Mouse (Mus musculus) lung, postnatal 0 days (tissue): ENCODE results near the gene Rsph1. TPM values are rescaled to one million over a fixed set of nuclear protein-coding genes. Genes with fewer than 3 reads are reported as not detected.

Experiments used
- ATAC-seq: fragments of 200-750 bp; cut with Nextera tagmentation; 2 replicates; pipeline ENCODE4 v1.8.0; 2017; ENCODE audit warnings: moderate library complexity
- DNase-seq: peaks from one replicate; pipeline ENCODE4 v3.0.0-alpha.2; 2016; ENCODE audit warnings: low spot score
- H3K27ac ChIP-seq: fragments of 300-500 bp; sonication (generic); 2 replicates; pipeline ENCODE4 v1.5.1; 2014; ENCODE audit warnings: antibody characterized with exemption, mild to moderate bottlenecking, low read length, mixed read lengths
- H3K27me3 ChIP-seq: fragments of 300-500 bp; sonication (generic); replicated peaks from 2 replicates; pipeline ENCODE4 v1.6.1; 2014; ENCODE audit warnings: low read length, mixed read lengths; ENCODE audit not compliant: insufficient read depth
- H3K36me3 ChIP-seq: fragments of 300-500 bp; sonication (generic); 2 replicates; pipeline ENCODE4 v1.6.1; 2014; ENCODE audit warnings: low read length, mixed read lengths; ENCODE audit not compliant: insufficient read depth
- H3K4me1 ChIP-seq: fragments of 300-500 bp; sonication (generic); 2 replicates; pipeline ENCODE4 v1.6.1; 2014; ENCODE audit warnings: antibody characterized with exemption, low read depth, low read length, mixed read lengths; ENCODE audit not compliant: insufficient read depth
- H3K4me2 ChIP-seq: fragments of 300-500 bp; sonication (generic); replicated peaks from 2 replicates; pipeline ENCODE4 v1.6.1; 2014; ENCODE audit warnings: low read depth, mild to moderate bottlenecking, low read length, moderate library complexity, mixed read lengths
- H3K4me3 ChIP-seq: fragments of 300-500 bp; sonication (generic); 2 replicates; pipeline ENCODE4 v1.5.1; 2014; ENCODE audit warnings: low read depth, low read length
- H3K9ac ChIP-seq: fragments of 300-500 bp; sonication (generic); replicated peaks from 2 replicates; pipeline ENCODE4 v1.6.1; 2014; ENCODE audit warnings: low read depth, mild to moderate bottlenecking
- H3K9me3 ChIP-seq: fragments of 300-500 bp; sonication (generic); 2 replicates; pipeline ENCODE4 v1.6.1; 2016; ENCODE audit warnings: low read length, mixed read lengths
- CTCF ChIP-seq: IDR thresholded peaks from 2 replicates; pipeline ENCODE4 v1.5.1; 2016; ENCODE audit warnings: antibody characterized with exemption, mild to moderate bottlenecking
- EP300 ChIP-seq: IDR thresholded peaks from 2 replicates; pipeline ENCODE4 v1.6.1; 2016; ENCODE audit warnings: antibody characterized with exemption, mild to moderate bottlenecking, control low read depth
- WGBS: fragments of 180-500 bp; shearing (Covaris S2); extraction: QIAGEN DNeasy Blood & Tissue Kit; methylation state at CpG from one replicate; pipeline ENCODE4 v1.1.7; 2014; 5-methylcytosine and 5-hydroxymethylcytosine counted together
- polyA plus RNA-seq: library from polyadenylated mRNA; unstranded; fragments of >200 nt; fragmentation: Nextera tagmentation; extraction: Ambion mirVana; gene quantifications from 2 replicates; pipeline ENCODE4 v1.2.1, GENCODE M21; 2015

Gene Rsph1
- polyA plus RNA-seq, 1 experiment from 2014 or later, result 21.4 TPM

DNA sequence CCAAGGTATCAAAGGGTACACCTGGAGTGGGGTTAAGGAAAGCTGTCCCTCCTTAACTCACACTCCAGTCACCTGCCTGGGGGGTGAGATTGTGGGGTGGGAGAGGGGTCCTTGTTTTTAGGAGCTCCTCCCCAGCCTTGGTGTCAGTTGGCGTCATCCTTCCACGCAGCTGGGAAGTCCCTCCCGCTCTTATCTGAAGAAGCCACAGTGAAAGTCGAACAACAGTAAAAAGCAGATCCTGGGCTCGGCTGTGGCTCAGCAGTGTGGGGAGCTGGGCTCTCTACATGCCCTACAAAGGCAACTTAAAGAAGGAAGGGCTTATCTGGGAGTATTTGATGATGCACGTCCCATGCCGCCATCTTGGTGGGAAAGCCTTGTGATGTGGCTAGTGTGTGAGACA, 66.9 kb downstream of the Rsph1 start:
- no peak for DNase-seq
- ATAC-seq, result no peak
- Histone ChIP-seq H3K36me3 (no peaks in the 10 kb centered on the region), H3K9me3 (no peaks in the 10 kb centered on the region), H3K4me3 (no peak overlapping the region), H3K27ac (no peak overlapping the region), H3K27me3 (no peaks in the 10 kb centered on the region), H3K4me1 (no peaks in the 10 kb centered on the region), H3K4me2 (no peak overlapping the region), H3K9ac (no peak overlapping the region)
- no peak for TF ChIP-seq CTCF
- no peak for TF ChIP-seq EP300
- WGBS, result 74% methylated on average over 7 of the region's 7 CpGs

DNA sequence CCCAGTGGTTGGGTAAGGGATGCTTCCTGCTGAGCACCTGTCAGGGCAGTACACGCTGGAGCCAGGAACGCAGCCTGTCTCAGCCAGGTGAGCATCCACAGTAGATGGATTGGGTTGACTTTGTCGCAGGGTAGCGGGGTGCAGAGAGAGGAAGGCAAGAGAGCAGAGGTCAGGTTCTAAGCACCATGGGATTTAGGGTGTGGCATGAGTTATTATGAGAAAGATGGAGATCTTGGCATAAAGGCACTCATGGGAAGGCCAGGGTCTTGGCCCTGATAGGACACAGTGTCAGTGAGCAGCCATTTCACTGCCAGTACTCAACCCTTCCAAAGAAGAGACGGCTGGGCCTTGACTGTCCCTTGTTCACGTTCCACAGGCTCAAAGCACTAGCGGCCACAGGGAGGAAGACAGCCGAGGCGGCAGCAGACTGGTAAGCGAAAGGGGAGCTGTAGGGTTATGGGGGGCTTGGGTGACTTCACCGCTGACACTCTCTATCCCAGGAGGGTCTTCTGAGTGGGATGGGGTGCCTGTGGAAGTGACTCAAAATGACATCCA, 67.7 kb downstream of the Rsph1 start:
- ATAC-seq (no peak), DNase-seq (no peak)
- Histone ChIP-seq H3K4me1 (no peaks in the 10 kb centered on the region), H3K27ac (no peak overlapping the region), H3K9ac (no peak overlapping the region), H3K27me3 (no peaks in the 10 kb centered on the region), H3K4me2 (no peak overlapping the region), H3K36me3 (no peaks in the 10 kb centered on the region), H3K4me3 (no peak overlapping the region), H3K9me3 (no peaks in the 10 kb centered on the region)
- WGBS, result 92% methylated on average over 11 of the region's 11 CpGs
- TF ChIP-seq EP300 (no peak), CTCF (no peak)

GRCm38 (mm10) chr17:31208654-31209053, 68.5 kb downstream of the Rsph1 start:
- 81% methylated on average over 8 of the region's 8 CpGs for WGBS

GRCm38 (mm10) chr17:31207771-31208334, 69.3 kb downstream of the Rsph1 start, which contains the start of gene Ubash3a:
Gene Ubash3a (plus strand): TSS chr17:31207873.
- no peaks in the 10 kb centered on the region for H3K36me3 ChIP-seq
- no peaks in the 10 kb centered on the region for H3K27me3 ChIP-seq
- H3K9ac ChIP-seq, result no peak within 1 kb of the TSS
- no peaks in the 10 kb centered on the region for H3K4me1 ChIP-seq
- no peak for DNase-seq
- no peak within 1 kb of the TSS for H3K4me2 ChIP-seq
- 46% methylated on average over 12 of the region's 12 CpGs for WGBS
- H3K4me3 ChIP-seq, result no peak within 1 kb of the TSS
- TF ChIP-seq EP300 (no peak), CTCF (no peak)
- H3K9me3 ChIP-seq, result no peaks in the 10 kb centered on the region
- ATAC-seq, result no peak
- no peak within 1 kb of the TSS for H3K27ac ChIP-seq

More at GRCm38 (mm10) chr17:31208654-31209053, 68.5 kb downstream of the Rsph1 start:
- H3K36me3 ChIP-seq, result no peaks in the 10 kb centered on the region
- H3K4me1 ChIP-seq, result no peaks in the 10 kb centered on the region
- no peak overlapping the region for H3K4me2 ChIP-seq
- H3K27me3 ChIP-seq, result no peaks in the 10 kb centered on the region
- H3K4me3 ChIP-seq, result no peak overlapping the region
- DNase-seq, result no peak
- no peak overlapping the region for H3K27ac ChIP-seq
- ATAC-seq, result no peak
- no peaks in the 10 kb centered on the region for H3K9me3 ChIP-seq
- H3K9ac ChIP-seq, result no peak overlapping the region
- TF ChIP-seq EP300 (no peak), CTCF (no peak)

Other genes starting within 250 kb of the Rsph1 start
- 26.9 and 35.3 TPM in 2 replicates for gene Abcg1, start 219.7 kb downstream of the Rsph1 start, polyA plus RNA-seq
- gene Tff3, start 147.7 kb downstream of the Rsph1 start, polyA plus RNA-seq, result not detected in 2 replicates
- 0.21 and 0.68 TPM in 2 replicates for gene Tff2, start 133.1 kb downstream of the Rsph1 start, polyA plus RNA-seq
- not detected in 2 replicates for gene Tff1, start 112.1 kb downstream of the Rsph1 start, polyA plus RNA-seq
- not detected in 2 replicates for gene Tmprss3, start 78.4 kb downstream of the Rsph1 start, polyA plus RNA-seq
- gene Ubash3a, start 69.5 kb downstream of the Rsph1 start, polyA plus RNA-seq, result 0.11 and 0.38 TPM in 2 replicates
- 25.2 and 33.9 TPM in 2 replicates for gene Slc37a1, start 9.4 kb upstream of the Rsph1 start, polyA plus RNA-seq
- gene Pde9a, start 108.8 kb upstream of the Rsph1 start, polyA plus RNA-seq, result 44.1 and 44.2 TPM in 2 replicates
- gene Wdr4, start 242.6 kb upstream of the Rsph1 start, polyA plus RNA-seq, result 9.8 and 12.1 TPM in 2 replicates
- 207 and 233 TPM in 2 replicates for gene Ndufv3, start 242.7 kb upstream of the Rsph1 start, polyA plus RNA-seq